Mouse (Mus musculus): ENCODE data around the gene Olfr524. TPM values are rescaled to one million over a fixed set of nuclear protein-coding genes. Genes with fewer than 3 reads are reported as not detected.
A peak's percentile ranks its signal among the peaks of the same experiment; 100 is the strongest.

Olfr524 gene
- polyA plus RNA-seq, 1 experiment from 2014 or later: 0.43 TPM

DNA sequence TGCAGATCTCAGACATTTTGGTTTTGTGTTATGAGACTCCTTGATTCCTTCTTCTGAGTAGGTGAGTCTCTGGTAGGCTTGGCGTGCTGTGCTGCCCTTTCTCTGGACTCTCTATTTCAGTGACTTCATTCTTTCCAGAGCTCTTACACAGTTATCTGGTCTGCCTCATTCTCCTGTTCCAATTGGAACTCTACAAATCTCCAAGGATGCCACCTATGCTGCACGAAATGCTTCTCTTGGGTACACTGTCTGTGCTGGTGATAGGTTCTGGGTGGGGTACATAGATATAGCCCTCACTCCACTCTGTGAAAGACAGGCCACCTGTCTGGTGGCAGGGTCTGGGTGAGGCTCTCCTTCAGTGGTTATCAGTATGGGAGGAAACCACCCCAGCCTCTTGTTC is 12.2 kb upstream of the Olfr524 start, which contains the start of gene Cd163l1:
TSS of gene Cd163l1 (plus strand) at position 301 of the 400 bp plus-strand sequence.
- Histone ChIP-seq H3K4me3 (ENCODE audit: low read length) (no peak within 1 kb of the TSS), H3K27ac (ENCODE audit: low read length) (no peak within 1 kb of the TSS), H3K4me2 (ENCODE audit: low read depth, low read length) (no peak within 1 kb of the TSS), H3K36me3 (ENCODE audit: control insufficient read depth, insufficient read depth) (no peaks in the 10 kb centered on the region), H3K9me3 (replicated peaks; ENCODE audit: control insufficient read depth, low read length) (no peaks in the 10 kb centered on the region), H3K4me1 (ENCODE audit: control insufficient read depth, insufficient read depth, low read length) (no peaks in the 10 kb centered on the region), H3K27me3 (ENCODE audit: control insufficient read depth, insufficient read depth, low read length) (no peaks in the 10 kb centered on the region), H3K9ac (ENCODE audit: low read length) (no peak within 1 kb of the TSS)
- 76% methylated on average over 2 of the region's 2 CpGs for WGBS
- no peak for ATAC-seq (replicated peaks; ENCODE audit: extremely low read depth, insufficient read depth, low FRiP score)

DNA sequence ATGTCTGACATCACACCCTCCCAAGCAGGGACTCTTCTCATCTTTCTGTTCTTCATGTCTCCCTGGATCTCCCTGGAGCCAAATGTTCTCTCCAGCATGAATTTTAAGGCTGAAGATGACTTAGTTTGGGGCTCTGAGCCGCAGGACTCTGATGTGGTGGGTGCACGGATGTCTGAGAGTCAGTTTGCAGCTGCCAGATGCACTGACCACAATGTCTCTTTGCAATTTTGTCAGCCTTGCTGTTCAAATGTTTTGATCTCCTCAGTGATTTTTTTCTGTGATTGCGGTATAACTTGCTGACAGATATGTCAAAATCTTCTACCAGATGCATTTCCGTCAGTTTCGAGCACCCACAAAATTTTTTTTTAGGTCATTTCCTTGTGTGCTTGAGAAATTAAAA is 8.1 kb upstream of the Olfr524 start:
- Histone ChIP-seq H3K4me1 (ENCODE audit: control insufficient read depth, insufficient read depth, low read length) (no peaks in the 10 kb centered on the region), H3K9ac (ENCODE audit: low read length) (no peak overlapping the region), H3K4me2 (ENCODE audit: low read depth, low read length) (no peak overlapping the region), H3K27ac (ENCODE audit: low read length) (no peak overlapping the region), H3K4me3 (ENCODE audit: low read length) (no peak overlapping the region), H3K36me3 (ENCODE audit: control insufficient read depth, insufficient read depth) (no peaks in the 10 kb centered on the region), H3K27me3 (ENCODE audit: control insufficient read depth, insufficient read depth, low read length) (no peaks in the 10 kb centered on the region), H3K9me3 (replicated peaks; ENCODE audit: control insufficient read depth, low read length) (no peaks in the 10 kb centered on the region)
- 65% methylated on average over 5 of the region's 5 CpGs for WGBS
- ATAC-seq (replicated peaks; ENCODE audit: extremely low read depth, insufficient read depth, low FRiP score): no peak

DNA sequence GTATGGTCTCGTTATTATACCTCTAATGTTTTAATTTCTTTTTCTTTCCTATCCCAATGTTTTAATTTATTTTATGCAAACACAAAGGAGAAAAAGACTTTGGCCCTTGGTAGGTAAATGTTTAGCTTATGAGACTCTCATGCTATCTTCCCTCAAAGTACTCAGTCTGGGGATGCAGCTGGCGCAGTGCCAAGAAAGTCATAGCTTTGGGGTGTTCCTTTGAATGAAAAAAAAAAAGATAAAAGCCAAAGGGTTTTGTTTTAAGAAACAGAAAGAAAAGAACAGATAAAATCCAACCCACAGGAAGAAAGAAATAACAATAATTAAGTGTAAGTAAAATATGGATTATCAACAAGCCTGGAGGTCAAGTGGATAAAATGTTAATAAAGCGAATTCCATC is 2.9 kb upstream of the Olfr524 start:
- no peak overlapping the region for H3K27ac ChIP-seq (ENCODE audit: low read length)
- 53% methylated on average over 3 of the region's 3 CpGs for WGBS
- no peaks in the 10 kb centered on the region for H3K9me3 ChIP-seq (replicated peaks; ENCODE audit: control insufficient read depth, low read length)
- no peak overlapping the region for H3K4me2 ChIP-seq (ENCODE audit: low read depth, low read length)
- H3K9ac ChIP-seq (ENCODE audit: low read length): no peak overlapping the region
- no peaks in the 10 kb centered on the region for H3K4me1 ChIP-seq (ENCODE audit: control insufficient read depth, insufficient read depth, low read length)
- H3K4me3 ChIP-seq (ENCODE audit: low read length): no peak overlapping the region
- H3K27me3 ChIP-seq (ENCODE audit: control insufficient read depth, insufficient read depth, low read length): no peaks in the 10 kb centered on the region; the same call in 1 of the 2 replicates
- no peak for ATAC-seq (replicated peaks; ENCODE audit: extremely low read depth, insufficient read depth, low FRiP score)
- no peaks in the 10 kb centered on the region for H3K36me3 ChIP-seq (ENCODE audit: control insufficient read depth, insufficient read depth)

DNA sequence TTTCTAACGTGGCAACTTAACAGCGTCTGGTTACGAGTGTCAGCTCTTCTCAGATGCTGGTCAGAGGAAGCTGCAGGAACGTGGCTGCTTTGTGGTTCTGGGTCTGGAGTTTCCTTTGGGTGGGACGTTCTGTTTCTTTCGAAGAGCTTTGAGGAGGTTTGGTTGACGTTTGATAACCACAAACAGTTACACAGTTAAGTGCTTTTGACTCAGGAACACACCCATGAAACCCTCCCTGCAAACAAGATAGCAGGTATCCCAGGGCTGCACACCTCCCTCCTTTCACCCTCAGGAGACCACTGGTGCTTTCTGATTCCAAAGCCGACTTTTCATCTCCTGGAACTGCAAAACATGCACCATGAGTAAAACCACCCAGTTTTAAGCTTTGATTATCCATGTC is 2.4 kb upstream of the Olfr524 start:
- Histone ChIP-seq H3K27me3 (ENCODE audit: control insufficient read depth, insufficient read depth, low read length) (no peaks in the 10 kb centered on the region; the same call in 1 of the 2 replicates), H3K36me3 (ENCODE audit: control insufficient read depth, insufficient read depth) (no peaks in the 10 kb centered on the region), H3K4me3 (ENCODE audit: low read length) (no peak overlapping the region), H3K9ac (ENCODE audit: low read length) (no peak overlapping the region), H3K27ac (ENCODE audit: low read length) (no peak overlapping the region), H3K9me3 (replicated peaks; ENCODE audit: control insufficient read depth, low read length) (no peaks in the 10 kb centered on the region), H3K4me1 (ENCODE audit: control insufficient read depth, insufficient read depth, low read length) (no peaks in the 10 kb centered on the region), H3K4me2 (ENCODE audit: low read depth, low read length) (no peak overlapping the region)
- ATAC-seq (replicated peaks; ENCODE audit: extremely low read depth, insufficient read depth, low FRiP score): no peak
- WGBS: 61% methylated on average over 8 of the region's 8 CpGs

DNA sequence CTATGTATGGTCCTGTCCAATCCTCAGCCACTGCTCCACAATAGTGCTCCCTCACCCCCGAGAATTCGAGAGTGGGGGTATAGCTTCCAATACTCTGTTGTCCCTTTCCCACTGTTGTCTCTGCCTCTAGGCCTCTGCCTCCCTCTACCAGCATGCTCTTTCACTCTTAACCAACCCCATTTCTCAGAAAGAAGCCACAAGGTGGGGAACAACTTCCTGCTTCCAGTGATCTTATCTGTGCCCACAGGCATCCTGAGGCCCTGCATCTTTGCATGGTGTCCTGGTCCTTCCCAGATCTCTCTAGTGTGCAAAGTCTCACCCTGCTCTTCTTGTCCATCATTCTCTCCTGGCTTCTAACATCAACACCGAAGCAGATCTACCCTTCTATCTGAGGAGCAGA is 1.1 kb upstream of the Olfr524 start:
- no peak overlapping the region for H3K4me2 ChIP-seq (ENCODE audit: low read depth, low read length)
- 79% methylated on average over 3 of the region's 3 CpGs for WGBS
- no peak for ATAC-seq (replicated peaks; ENCODE audit: extremely low read depth, insufficient read depth, low FRiP score)
- no peaks in the 10 kb centered on the region for H3K4me1 ChIP-seq (ENCODE audit: control insufficient read depth, insufficient read depth, low read length)
- H3K4me3 ChIP-seq (ENCODE audit: low read length): no peak overlapping the region
- no peaks in the 10 kb centered on the region for H3K9me3 ChIP-seq (replicated peaks; ENCODE audit: control insufficient read depth, low read length)
- no peaks in the 10 kb centered on the region for H3K36me3 ChIP-seq (ENCODE audit: control insufficient read depth, insufficient read depth)
- H3K9ac ChIP-seq (ENCODE audit: low read length): no peak overlapping the region
- H3K27me3 ChIP-seq (ENCODE audit: control insufficient read depth, insufficient read depth, low read length): no peaks in the 10 kb centered on the region; the same call in 1 of the 2 replicates
- peak overlapping the region; percentile 25; the same call in 1 of the 2 replicates for H3K27ac ChIP-seq (ENCODE audit: low read length)

DNA sequence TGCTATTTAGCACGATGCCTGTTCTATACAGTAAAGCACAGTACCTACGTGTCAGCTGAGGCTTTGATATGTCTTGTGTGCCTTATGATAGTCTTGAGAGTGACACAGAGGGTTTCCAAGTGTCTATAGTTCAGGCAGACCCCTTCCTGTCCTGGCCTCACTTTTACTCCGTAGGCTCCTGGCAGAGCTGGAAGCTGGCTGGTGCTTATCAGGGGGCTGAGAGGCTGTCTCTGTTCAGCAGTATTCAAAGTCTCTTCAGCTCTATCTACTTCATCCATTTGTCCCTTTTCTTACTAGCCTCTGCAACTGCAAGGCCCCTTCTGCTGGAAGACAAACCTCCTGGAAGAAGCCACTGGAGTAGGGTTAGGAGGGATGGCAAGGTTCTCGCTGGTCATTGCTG is 4.7 kb downstream of the Olfr524 start:
- no peaks in the 10 kb centered on the region for H3K36me3 ChIP-seq (ENCODE audit: control insufficient read depth, insufficient read depth)
- ATAC-seq (replicated peaks; ENCODE audit: extremely low read depth, insufficient read depth, low FRiP score): no peak
- no peaks in the 10 kb centered on the region for H3K4me1 ChIP-seq (ENCODE audit: control insufficient read depth, insufficient read depth, low read length)
- H3K4me3 ChIP-seq (ENCODE audit: low read length): no peak overlapping the region
- H3K4me2 ChIP-seq (ENCODE audit: low read depth, low read length): no peak overlapping the region
- H3K27ac ChIP-seq (ENCODE audit: low read length): no peak overlapping the region
- H3K9ac ChIP-seq (ENCODE audit: low read length): no peak overlapping the region
- no peaks in the 10 kb centered on the region; the same call in 1 of the 2 replicates for H3K27me3 ChIP-seq (ENCODE audit: control insufficient read depth, insufficient read depth, low read length)
- WGBS: 70% methylated on average over 4 of the region's 4 CpGs
- H3K9me3 ChIP-seq (replicated peaks; ENCODE audit: control insufficient read depth, low read length): no peaks in the 10 kb centered on the region

DNA sequence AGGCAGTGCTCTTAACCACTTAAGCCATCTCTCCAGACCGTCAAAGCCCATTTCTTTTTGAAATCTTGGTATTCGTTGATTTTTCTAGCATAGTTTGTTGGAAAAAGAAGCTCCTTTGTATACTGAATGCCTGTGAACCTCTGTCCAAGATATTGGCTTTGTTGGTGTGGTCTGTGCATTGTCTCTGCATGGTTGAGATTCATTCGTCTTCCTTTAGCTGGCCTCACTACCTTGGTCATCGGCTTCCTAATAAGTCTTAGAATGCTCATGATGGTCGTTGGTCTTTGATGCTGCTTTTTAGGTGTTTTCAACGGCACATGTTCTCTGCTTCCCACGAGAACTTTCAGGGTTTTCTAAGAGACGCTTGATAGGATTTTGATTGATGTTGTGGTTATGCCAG is 9.8 kb downstream of the Olfr524 start:
- 69% methylated on average over 8 of the region's 8 CpGs for WGBS
- Histone ChIP-seq H3K4me2 (ENCODE audit: low read depth, low read length) (no peak overlapping the region), H3K9ac (ENCODE audit: low read length) (no peak overlapping the region), H3K4me3 (ENCODE audit: low read length) (no peak overlapping the region), H3K36me3 (ENCODE audit: control insufficient read depth, insufficient read depth) (no peaks in the 10 kb centered on the region), H3K27ac (ENCODE audit: low read length) (no peak overlapping the region), H3K27me3 (ENCODE audit: control insufficient read depth, insufficient read depth, low read length) (no peaks in the 10 kb centered on the region), H3K9me3 (replicated peaks; ENCODE audit: control insufficient read depth, low read length) (no peaks in the 10 kb centered on the region), H3K4me1 (ENCODE audit: control insufficient read depth, insufficient read depth, low read length) (no peaks in the 10 kb centered on the region)
- ATAC-seq (replicated peaks; ENCODE audit: extremely low read depth, insufficient read depth, low FRiP score): no peak

DNA sequence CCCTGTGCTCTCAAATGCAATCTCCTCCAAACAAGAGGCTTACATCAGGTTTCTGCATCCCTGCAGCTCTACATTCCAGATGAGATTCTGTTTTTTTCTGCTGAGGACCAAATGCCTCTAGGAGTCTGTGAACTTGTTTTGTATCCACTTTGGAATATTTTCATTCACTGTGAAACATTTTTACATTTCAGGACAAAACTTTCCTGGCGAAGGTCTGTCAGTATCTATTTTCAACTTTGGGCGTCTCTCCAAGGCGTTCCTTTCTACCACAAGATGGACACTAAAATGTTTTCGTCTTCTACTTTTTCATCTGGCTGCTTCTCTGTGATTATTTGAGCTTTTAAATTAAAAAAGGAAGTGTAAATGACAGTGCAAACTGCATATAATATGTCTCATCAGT is 11.7 kb downstream of the Olfr524 start:
- Histone ChIP-seq H3K9me3 (replicated peaks; ENCODE audit: control insufficient read depth, low read length) (no peaks in the 10 kb centered on the region), H3K27ac (ENCODE audit: low read length) (no peak overlapping the region; the same call in 1 of the 2 replicates), H3K4me1 (ENCODE audit: control insufficient read depth, insufficient read depth, low read length) (no peaks in the 10 kb centered on the region), H3K4me3 (ENCODE audit: low read length) (no peak overlapping the region), H3K9ac (ENCODE audit: low read length) (no peak overlapping the region), H3K36me3 (ENCODE audit: control insufficient read depth, insufficient read depth) (no peaks in the 10 kb centered on the region), H3K27me3 (ENCODE audit: control insufficient read depth, insufficient read depth, low read length) (no peaks in the 10 kb centered on the region), H3K4me2 (ENCODE audit: low read depth, low read length) (no peak overlapping the region)
- ATAC-seq (replicated peaks; ENCODE audit: extremely low read depth, insufficient read depth, low FRiP score): no peak
- 68% methylated on average over 4 of the region's 4 CpGs for WGBS

DNA sequence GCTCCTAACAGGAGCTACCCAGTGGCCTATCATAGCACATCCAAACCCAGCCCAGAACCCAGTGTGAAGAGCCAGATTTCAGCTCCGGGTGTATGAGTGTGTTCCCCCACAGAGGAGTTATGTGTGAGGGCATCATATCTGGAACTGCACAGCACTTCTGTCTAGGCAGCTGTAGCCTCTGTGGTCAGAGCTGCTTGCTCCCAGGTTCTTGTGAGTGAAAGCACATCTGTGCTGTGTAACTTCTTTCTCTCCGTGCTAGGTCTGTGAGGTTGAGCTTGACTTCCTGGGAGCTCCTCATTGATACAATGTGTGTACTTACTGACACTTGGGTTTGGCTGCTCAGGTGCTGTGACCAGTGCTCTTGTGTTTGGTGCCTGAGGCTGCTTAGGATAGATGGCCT is 12.9 kb downstream of the Olfr524 start:
- Histone ChIP-seq H3K27ac (ENCODE audit: low read length) (peak overlapping the region; percentile 65), H3K36me3 (ENCODE audit: control insufficient read depth, insufficient read depth) (no peaks in the 10 kb centered on the region), H3K9me3 (replicated peaks; ENCODE audit: control insufficient read depth, low read length) (no peaks in the 10 kb centered on the region), H3K27me3 (ENCODE audit: control insufficient read depth, insufficient read depth, low read length) (no peaks in the 10 kb centered on the region), H3K4me3 (ENCODE audit: low read length) (no peak overlapping the region), H3K4me1 (ENCODE audit: control insufficient read depth, insufficient read depth, low read length) (no peaks in the 10 kb centered on the region), H3K9ac (ENCODE audit: low read length) (no peak overlapping the region), H3K4me2 (ENCODE audit: low read depth, low read length) (no peak overlapping the region)
- ATAC-seq (replicated peaks; ENCODE audit: extremely low read depth, insufficient read depth, low FRiP score): peak; percentile 30
- WGBS: 65% methylated on average over 2 of the region's 2 CpGs

DNA sequence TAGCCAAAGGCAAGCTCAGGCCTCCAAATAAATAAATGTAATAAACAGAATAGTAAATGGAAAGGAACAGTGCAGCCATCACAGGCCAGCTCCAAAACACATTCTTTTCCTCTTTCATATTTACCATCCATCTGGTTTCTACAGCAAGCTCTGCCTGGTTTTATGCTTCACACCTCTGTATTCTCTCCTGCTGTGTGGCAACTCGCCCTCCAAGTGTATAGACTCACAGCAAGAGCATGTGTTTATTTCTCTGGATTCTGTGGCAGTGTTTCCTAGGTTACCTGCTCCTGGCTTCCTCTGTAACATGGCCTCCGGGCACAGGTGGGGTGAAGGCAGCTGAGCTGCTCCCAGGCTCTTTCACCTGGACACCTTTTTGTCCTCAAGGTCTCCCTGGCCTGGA is 13.3 kb downstream of the Olfr524 start:
- Histone ChIP-seq H3K36me3 (ENCODE audit: control insufficient read depth, insufficient read depth) (no peaks in the 10 kb centered on the region), H3K9ac (ENCODE audit: low read length) (no peak overlapping the region), H3K4me3 (ENCODE audit: low read length) (no peak overlapping the region), H3K4me2 (ENCODE audit: low read depth, low read length) (no peak overlapping the region), H3K4me1 (ENCODE audit: control insufficient read depth, insufficient read depth, low read length) (no peaks in the 10 kb centered on the region), H3K27ac (ENCODE audit: low read length) (peak overlapping the region; percentile 65), H3K27me3 (ENCODE audit: control insufficient read depth, insufficient read depth, low read length) (no peaks in the 10 kb centered on the region), H3K9me3 (replicated peaks; ENCODE audit: control insufficient read depth, low read length) (no peaks in the 10 kb centered on the region)
- no peak for ATAC-seq (replicated peaks; ENCODE audit: extremely low read depth, insufficient read depth, low FRiP score)
- WGBS: 47% methylated on average over 2 of the region's 2 CpGs

Measured in heart, embryonic 16.5 days (tissue).